Mouse (Mus musculus): ENCODE results near the gene Hcrtr1. TPM values are rescaled to one million over a fixed set of nuclear protein-coding genes. Genes with fewer than 3 reads are reported as not detected.

Gene Hcrtr1
- polyA plus RNA-seq (2015; fragmentation: Nextera tagmentation; extraction: Ambion mirVana): 0.13 TPM in 1 of 2 replicates, not detected in the other

DNA sequence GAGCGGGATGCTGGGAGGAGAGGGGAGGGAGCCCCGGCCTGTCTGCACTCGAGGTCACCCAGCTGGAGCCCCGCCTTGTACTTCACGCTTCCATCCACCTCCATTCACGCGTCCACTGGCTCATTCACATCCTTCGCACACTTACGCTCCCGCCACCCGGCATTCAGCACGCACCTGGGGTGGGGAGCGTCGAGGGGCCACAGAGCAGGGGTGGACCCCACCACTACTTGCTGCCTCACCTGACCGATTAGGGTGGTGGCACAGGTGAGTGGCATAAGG, at the start of gene Hcrtr1:
Hcrtr1 (minus strand) TSS at position 146 of the 279 bp plus-strand sequence.
- H3K9me3 ChIP-seq (replicated peaks): no peaks in the 10 kb centered on the region
- no peak within 1 kb of the TSS for H3K27ac ChIP-seq
- peak within 1 kb of the TSS; percentile 68 for H3K4me2 ChIP-seq
- peak within 1 kb of the TSS; percentile 40 for H3K4me3 ChIP-seq
- H3K36me3 ChIP-seq: no peaks in the 10 kb centered on the region
- H3K4me1 ChIP-seq (replicated peaks): peaks cover 18% of the 10 kb centered on the region
- no peak for ATAC-seq (replicated peaks; ENCODE audit: insufficient number of reproducible peaks, insufficient read depth, low FRiP score, low read depth)
- peaks cover 66% of the 10 kb centered on the region for H3K27me3 ChIP-seq
- H3K9ac ChIP-seq: peak within 1 kb of the TSS; percentile 36
- 1% methylated on average over 14 of the region's 15 CpGs for WGBS

DNA sequence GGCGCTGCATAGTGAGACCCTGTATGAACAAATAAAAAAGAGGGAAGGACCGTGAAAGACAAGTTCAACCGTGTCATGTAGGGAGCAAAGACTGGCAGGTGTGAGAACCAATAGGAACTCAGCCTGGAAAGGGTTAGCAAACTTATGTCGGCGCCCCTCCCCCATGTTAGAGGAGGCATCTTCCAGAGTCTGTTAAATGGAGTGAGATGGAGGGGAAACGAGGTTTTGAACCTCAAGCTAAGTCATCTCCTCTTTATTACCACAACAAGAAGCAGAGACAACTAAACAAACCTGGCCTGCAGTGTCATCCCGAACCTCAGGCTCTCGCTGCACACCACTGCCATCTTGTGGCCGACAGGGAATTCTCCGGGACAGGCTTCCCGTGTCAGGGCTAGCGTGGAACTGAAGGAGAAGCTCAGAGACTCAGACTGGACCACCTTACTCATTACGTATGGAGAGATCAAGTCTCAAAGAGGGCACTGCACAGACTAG, 49.7 kb upstream of the Hcrtr1 start:
- peaks cover 11% of the 10 kb centered on the region; the same call in 1 of the 2 replicates for H3K27me3 ChIP-seq
- WGBS: 3% methylated on average over 13 of the region's 13 CpGs
- 0 out of 2 replicates have a peak overlapping the region, but pooled peaks have one; percentile 17 for H3K9ac ChIP-seq
- no peak overlapping the region for H3K27ac ChIP-seq
- H3K4me1 ChIP-seq (replicated peaks): peaks cover 4% of the 10 kb centered on the region
- no peaks in the 10 kb centered on the region for H3K9me3 ChIP-seq (replicated peaks)
- H3K4me3 ChIP-seq: peak overlapping the region; percentile 35
- H3K36me3 ChIP-seq: no peaks in the 10 kb centered on the region
- peak overlapping the region; percentile 52 for H3K4me2 ChIP-seq
- ATAC-seq (replicated peaks; ENCODE audit: insufficient number of reproducible peaks, insufficient read depth, low FRiP score, low read depth): no peak

DNA sequence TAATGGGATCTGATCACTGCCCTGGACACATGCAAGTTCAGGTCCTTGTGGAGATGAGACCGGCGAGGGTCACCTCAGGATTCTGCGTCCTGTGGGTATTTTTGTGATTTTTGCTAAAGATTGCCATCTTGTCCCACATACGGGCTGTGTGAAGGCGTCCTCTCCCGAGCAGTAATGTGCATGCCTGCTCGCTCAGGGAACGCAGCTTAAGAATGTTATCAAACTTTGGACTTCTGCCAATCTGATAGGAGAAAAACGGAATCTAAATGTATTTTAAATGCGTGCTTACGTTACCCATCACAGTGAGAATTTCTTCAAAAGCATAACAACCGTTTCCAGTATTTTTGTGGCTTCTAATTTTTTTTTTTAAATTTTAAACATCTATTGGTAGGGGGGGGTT, 47.7 kb upstream of the Hcrtr1 start:
- Histone ChIP-seq H3K27ac (no peak overlapping the region), H3K36me3 (no peaks in the 10 kb centered on the region), H3K9me3 (replicated peaks) (no peaks in the 10 kb centered on the region), H3K4me3 (no peak overlapping the region), H3K9ac (no peak overlapping the region), H3K4me2 (no peak overlapping the region), H3K27me3 (peaks cover 10% of the 10 kb centered on the region; the same call in 1 of the 2 replicates), H3K4me1 (replicated peaks) (peaks cover 11% of the 10 kb centered on the region)
- no peak for ATAC-seq (replicated peaks; ENCODE audit: insufficient number of reproducible peaks, insufficient read depth, low FRiP score, low read depth)
- 53% methylated on average over 12 of the region's 12 CpGs for WGBS

DNA sequence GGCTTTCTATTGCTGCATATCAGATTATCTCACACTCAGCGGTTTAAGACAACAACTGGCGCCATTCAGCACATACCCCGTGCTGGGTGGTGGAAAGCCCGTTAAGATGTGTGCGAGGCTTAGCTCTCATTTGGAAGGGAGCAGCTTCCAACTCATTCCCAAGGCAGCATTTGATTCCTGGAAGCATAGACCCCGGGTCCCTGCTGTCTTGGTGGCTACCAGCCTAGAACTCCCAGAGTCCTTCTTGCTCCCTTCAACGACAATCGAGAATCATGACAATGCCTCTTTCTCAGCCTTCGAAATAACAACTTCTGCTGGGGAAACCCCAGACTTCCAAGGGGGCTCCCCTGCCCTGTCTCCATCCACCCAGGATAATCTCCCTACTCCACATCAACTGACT, 47.3 kb upstream of the Hcrtr1 start:
- Histone ChIP-seq H3K36me3 (no peaks in the 10 kb centered on the region), H3K9ac (no peak overlapping the region), H3K27ac (no peak overlapping the region), H3K9me3 (replicated peaks) (no peaks in the 10 kb centered on the region), H3K4me2 (no peak overlapping the region), H3K4me1 (replicated peaks) (peaks cover 15% of the 10 kb centered on the region), H3K27me3 (peaks cover 10% of the 10 kb centered on the region; the same call in 1 of the 2 replicates), H3K4me3 (no peak overlapping the region)
- no peak for ATAC-seq (replicated peaks; ENCODE audit: insufficient number of reproducible peaks, insufficient read depth, low FRiP score, low read depth)
- 72% methylated on average over 9 of the region's 9 CpGs for whole genome bisulfite sequencing

DNA sequence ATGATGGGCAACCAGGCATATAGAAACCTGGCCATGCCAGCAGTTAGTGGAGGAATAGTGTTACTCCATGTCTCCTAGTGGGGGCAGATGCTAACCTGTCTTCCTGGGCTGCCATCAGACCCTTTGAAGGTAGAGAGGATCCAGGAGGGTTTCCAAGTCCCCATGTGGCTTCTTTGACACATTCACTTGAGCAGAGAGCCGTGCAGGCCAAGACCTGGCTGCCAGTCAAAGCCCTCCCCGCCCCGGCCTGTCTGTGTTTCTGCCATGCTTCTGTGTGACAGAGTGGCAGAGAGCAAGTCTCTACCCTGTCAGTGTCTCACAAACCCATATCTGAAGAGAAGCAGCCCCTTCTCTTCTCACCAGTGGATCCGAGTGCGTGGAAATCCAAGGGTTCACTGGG, 44.7 kb upstream of the Hcrtr1 start:
- H3K4me2 ChIP-seq: no peak overlapping the region
- WGBS: 79% methylated on average over 5 of the region's 5 CpGs
- no peak overlapping the region for H3K27ac ChIP-seq
- H3K9ac ChIP-seq: no peak overlapping the region
- H3K4me3 ChIP-seq: no peak overlapping the region
- H3K36me3 ChIP-seq: no peaks in the 10 kb centered on the region
- peaks cover 7% of the 10 kb centered on the region; the same call in 1 of the 2 replicates for H3K27me3 ChIP-seq
- H3K4me1 ChIP-seq (replicated peaks): peaks cover 19% of the 10 kb centered on the region
- H3K9me3 ChIP-seq (replicated peaks): no peaks in the 10 kb centered on the region
- ATAC-seq (replicated peaks; ENCODE audit: insufficient number of reproducible peaks, insufficient read depth, low FRiP score, low read depth): no peak

DNA sequence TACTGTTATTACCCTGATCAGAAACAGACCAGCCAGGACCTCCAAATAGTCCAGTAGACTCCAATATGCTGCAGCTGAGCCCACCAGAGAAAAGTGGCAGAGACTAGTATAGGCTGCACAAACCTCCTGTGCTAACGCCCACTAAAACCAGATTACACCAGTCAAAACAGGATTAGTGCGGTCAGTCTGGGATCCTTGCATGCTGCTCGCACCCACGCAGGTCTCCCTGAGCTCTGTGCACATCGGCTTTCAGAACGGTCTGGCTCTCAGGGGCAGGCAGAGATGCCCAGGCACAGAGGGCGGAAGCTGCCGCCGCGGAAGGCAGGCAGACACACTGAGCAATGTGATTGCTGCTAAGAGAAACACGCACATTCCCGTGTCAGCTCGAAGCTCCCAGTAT, 43.9 kb upstream of the Hcrtr1 start:
- Histone ChIP-seq H3K9me3 (replicated peaks) (no peaks in the 10 kb centered on the region), H3K4me2 (no peak overlapping the region), H3K9ac (no peak overlapping the region), H3K36me3 (no peaks in the 10 kb centered on the region), H3K4me3 (no peak overlapping the region), H3K27ac (no peak overlapping the region), H3K4me1 (replicated peaks) (peaks cover 14% of the 10 kb centered on the region), H3K27me3 (peaks cover 7% of the 10 kb centered on the region; the same call in 1 of the 2 replicates)
- 0 out of 2 replicates have a peak, but pooled peaks have one; percentile 10 for ATAC-seq (replicated peaks; ENCODE audit: insufficient number of reproducible peaks, insufficient read depth, low FRiP score, low read depth)
- 72% methylated on average over 13 of the region's 13 CpGs for WGBS

DNA sequence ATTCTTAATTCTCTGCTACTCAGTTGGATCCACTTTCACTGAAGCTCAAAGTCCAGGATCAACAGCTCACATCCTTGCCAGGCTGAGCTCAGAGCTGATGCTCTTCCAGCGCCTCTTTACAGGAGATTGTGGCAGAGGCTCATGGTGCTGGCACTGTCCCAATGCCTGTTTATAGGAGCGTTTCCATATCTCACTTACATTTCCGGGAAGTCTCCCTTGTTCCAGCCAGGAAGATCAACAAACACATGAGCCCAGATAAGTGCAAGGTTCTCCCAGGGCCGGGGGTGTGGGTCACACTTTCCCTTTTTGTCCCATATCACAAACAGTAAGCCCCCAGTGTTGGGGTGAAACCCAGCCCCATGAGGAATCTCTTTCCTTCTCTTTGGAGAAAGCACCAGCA, 42.7 kb upstream of the Hcrtr1 start:
- Histone ChIP-seq H3K27ac (peak overlapping the region; percentile 45; the same call in 1 of the 2 replicates), H3K4me3 (no peak overlapping the region), H3K36me3 (no peaks in the 10 kb centered on the region), H3K4me1 (replicated peaks) (peaks cover 24% of the 10 kb centered on the region), H3K27me3 (peaks cover 7% of the 10 kb centered on the region; the same call in 1 of the 2 replicates), H3K4me2 (no peak overlapping the region), H3K9ac (no peak overlapping the region), H3K9me3 (replicated peaks) (no peaks in the 10 kb centered on the region)
- 15% methylated on average over 4 of the region's 4 CpGs for WGBS
- no peak; the same call in 1 of the 2 replicates for ATAC-seq (replicated peaks; ENCODE audit: insufficient number of reproducible peaks, insufficient read depth, low FRiP score, low read depth)

DNA sequence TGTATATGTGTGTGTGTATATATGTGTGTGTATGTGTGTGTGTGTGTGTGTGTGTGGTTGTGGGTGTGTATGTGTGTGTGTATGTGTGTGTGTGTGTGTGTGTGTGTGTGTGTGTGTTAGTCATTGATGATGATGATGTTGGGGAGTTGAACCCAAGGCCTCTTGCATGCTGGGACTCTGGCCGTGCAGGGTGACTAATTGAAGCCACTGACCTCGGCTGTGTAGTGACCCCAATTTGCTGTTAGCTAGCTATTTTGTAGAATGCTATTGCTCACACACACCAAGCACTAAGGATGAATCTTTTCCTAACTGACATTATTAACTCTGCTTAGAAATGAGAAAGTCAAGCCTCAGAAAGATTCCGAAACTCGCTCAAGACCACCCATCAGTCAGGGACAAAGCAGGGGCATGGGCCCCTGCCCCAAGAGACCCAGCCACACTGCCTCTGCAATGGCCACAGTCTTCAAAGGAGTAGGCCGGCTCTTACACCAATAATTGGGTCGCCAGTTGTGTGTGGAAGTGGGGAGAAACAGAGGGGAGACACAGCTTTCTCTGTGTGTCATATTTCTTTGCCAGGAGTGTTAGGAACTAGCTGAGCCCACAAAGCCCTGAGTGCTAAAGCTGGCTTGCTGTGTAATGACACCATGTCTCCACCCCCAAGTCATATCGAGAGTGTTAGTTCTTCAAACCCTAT, 41.9 kb upstream of the Hcrtr1 start:
- ATAC-seq (replicated peaks; ENCODE audit: insufficient number of reproducible peaks, insufficient read depth, low FRiP score, low read depth): no peak

DNA sequence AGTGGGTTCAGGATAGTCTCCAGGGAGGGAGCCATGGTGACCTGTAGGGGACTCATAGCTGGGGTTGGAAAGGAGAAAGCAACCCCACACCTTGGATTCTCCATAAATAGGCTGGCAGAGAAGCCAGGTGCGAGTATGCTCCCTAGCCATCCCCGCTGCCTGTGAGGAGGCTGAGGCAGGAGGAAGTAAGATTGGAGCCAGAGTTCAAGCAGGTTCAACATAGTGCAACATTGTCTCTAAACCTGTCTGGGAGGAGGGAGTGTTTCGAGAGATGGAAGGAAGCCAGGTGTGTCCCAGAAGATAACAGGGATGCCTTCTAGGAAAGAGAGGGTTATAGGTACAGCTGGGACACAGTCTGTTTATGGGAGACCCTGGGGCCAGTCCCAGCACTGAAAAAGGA, 40.7 kb upstream of the Hcrtr1 start:
- no peaks in the 10 kb centered on the region for H3K9me3 ChIP-seq (replicated peaks)
- H3K4me1 ChIP-seq (replicated peaks): peaks cover 42% of the 10 kb centered on the region
- H3K36me3 ChIP-seq: no peaks in the 10 kb centered on the region
- ATAC-seq (replicated peaks; ENCODE audit: insufficient number of reproducible peaks, insufficient read depth, low FRiP score, low read depth): no peak
- WGBS: 78% methylated on average over 3 of the region's 3 CpGs
- no peak overlapping the region for H3K4me3 ChIP-seq
- H3K27ac ChIP-seq: no peak overlapping the region
- no peak overlapping the region for H3K9ac ChIP-seq
- 0 out of 2 replicates have a peak, but pooled peaks cover 3% of the 10 kb centered on the region for H3K27me3 ChIP-seq
- no peak overlapping the region for H3K4me2 ChIP-seq

More for the DNA sequence above, 41.9 kb upstream of the Hcrtr1 start:
- Histone ChIP-seq H3K27me3 (peaks cover 7% of the 10 kb centered on the region; the same call in 1 of the 2 replicates), H3K9me3 (replicated peaks) (no peaks in the 10 kb centered on the region), H3K27ac (0 out of 2 replicates have a peak overlapping the region, but pooled peaks have one; percentile 29), H3K4me2 (no peak overlapping the region), H3K4me1 (replicated peaks) (peaks cover 31% of the 10 kb centered on the region), H3K36me3 (no peaks in the 10 kb centered on the region), H3K9ac (no peak overlapping the region), H3K4me3 (no peak overlapping the region)
- WGBS: 69% methylated on average over 7 of the region's 7 CpGs

DNA sequence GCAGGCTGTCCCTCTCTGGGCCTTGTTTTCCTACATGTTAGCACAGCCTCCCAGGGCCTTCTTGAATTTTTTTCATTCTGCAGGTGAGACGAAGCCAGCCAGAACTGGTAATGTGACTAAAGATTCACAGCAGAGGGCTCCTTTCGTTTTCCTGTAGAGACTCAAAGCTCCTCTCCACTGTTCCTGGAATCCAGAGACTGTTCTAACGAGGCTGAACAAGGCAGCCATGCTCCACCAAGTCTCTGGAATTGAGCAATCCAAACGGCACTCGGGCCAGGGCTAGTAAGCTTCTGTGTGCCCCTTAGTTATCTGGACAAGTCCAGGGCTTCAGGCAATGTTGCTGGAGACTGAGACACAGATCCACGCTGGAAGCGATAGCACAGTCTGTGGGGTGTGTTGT, 38.4 kb upstream of the Hcrtr1 start:
- peak overlapping the region; percentile 13 for H3K27ac ChIP-seq
- WGBS: 48% methylated on average over 7 of the region's 7 CpGs
- peaks cover 62% of the 10 kb centered on the region for H3K4me1 ChIP-seq (replicated peaks)
- no peak overlapping the region for H3K4me2 ChIP-seq
- no peaks in the 10 kb centered on the region for H3K27me3 ChIP-seq
- no peak for ATAC-seq (replicated peaks; ENCODE audit: insufficient number of reproducible peaks, insufficient read depth, low FRiP score, low read depth)
- H3K36me3 ChIP-seq: no peaks in the 10 kb centered on the region
- no peaks in the 10 kb centered on the region for H3K9me3 ChIP-seq (replicated peaks)
- no peak overlapping the region for H3K4me3 ChIP-seq
- no peak overlapping the region for H3K9ac ChIP-seq

DNA sequence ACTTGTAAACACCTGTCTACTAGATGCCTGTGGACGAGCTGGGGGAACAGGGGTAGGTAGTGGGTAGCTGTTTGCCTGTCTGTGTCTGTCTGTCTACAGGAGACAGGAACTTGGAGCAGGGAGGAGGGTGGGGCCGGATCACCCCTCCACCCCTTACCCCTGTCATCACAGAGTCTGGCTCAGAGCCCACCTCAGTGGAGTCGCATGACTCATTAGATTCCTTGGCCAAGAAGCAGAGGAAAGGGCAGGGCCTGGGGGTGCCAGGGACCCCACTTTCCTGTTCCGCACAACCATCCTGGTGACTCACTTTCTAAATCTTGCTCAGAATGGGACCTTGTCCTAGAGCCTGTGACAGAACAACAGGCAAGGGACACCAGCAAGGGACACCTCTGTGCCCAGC, 37.9 kb upstream of the Hcrtr1 start:
- H3K9ac ChIP-seq: no peak overlapping the region
- H3K4me3 ChIP-seq: no peak overlapping the region
- H3K4me2 ChIP-seq: no peak overlapping the region
- peak overlapping the region; percentile 13 for H3K27ac ChIP-seq
- no peaks in the 10 kb centered on the region for H3K9me3 ChIP-seq (replicated peaks)
- ATAC-seq (replicated peaks; ENCODE audit: insufficient number of reproducible peaks, insufficient read depth, low FRiP score, low read depth): peak; percentile 23; the same call in 1 of the 2 replicates
- peaks cover 65% of the 10 kb centered on the region for H3K4me1 ChIP-seq (replicated peaks)
- WGBS: 15% methylated on average over 4 of the region's 4 CpGs
- H3K27me3 ChIP-seq: no peaks in the 10 kb centered on the region
- no peaks in the 10 kb centered on the region for H3K36me3 ChIP-seq
